Mouse (Mus musculus): ENCODE data around the gene Arhgef5. TPM values are rescaled to one million over a fixed set of nuclear protein-coding genes. Genes with fewer than 3 reads are reported as not detected.

Gene Arhgef5
- polyA plus RNA-seq, 2 experiments, result 1.3 to 2.3 TPM

- no peak for DNase-seq (ENCODE audit: low read depth in 3 of 3, low spot score in 3 of 3)
- no peak overlapping the region for H3K4me2 ChIP-seq (ENCODE audit: low read depth)
- H3K9ac ChIP-seq (replicated peaks), result no peak overlapping the region
- no peak overlapping the region for H3K27ac ChIP-seq
- TF ChIP-seq CTCF (IDR thresholded peaks at IDR 0.05; ENCODE audit: low read depth) (peak; percentile 31; the same call in 1 of the 2 replicates), EP300 (IDR thresholded peaks at IDR 0.05; ENCODE audit: low read depth) (no peak)
- no peak overlapping the region for H3K4me3 ChIP-seq (ENCODE audit: insufficient read depth in 1 of 2, low read depth in 2 of 2, low read length in 2 of 2)
- ATAC-seq (ENCODE audit: insufficient read depth), result no peak
- no peaks in the 10 kb centered on the region for H3K27me3 ChIP-seq (ENCODE audit: control insufficient read depth, insufficient read depth, low read length)
- no peaks in the 10 kb centered on the region for H3K36me3 ChIP-seq (replicated peaks; ENCODE audit: control insufficient read depth, insufficient read depth, low read depth)
- H3K4me1 ChIP-seq (replicated peaks; ENCODE audit: control insufficient read depth in 2 of 2, insufficient read depth in 2 of 2, low read length in 1 of 2), result no peaks in the 10 kb centered on the region
- H3K9me3 ChIP-seq (ENCODE audit: control insufficient read depth, low read length), result no peaks in the 10 kb centered on the region
These were observed 12.9 kb downstream of the Arhgef5 start for GRCm38 (mm10) chr6:43278247-43278646.

GRCm38 (mm10) chr6:43280481-43280880 lies 15.1 kb downstream of the Arhgef5 start:
- H3K9ac ChIP-seq (replicated peaks), result no peak overlapping the region
- H3K27me3 ChIP-seq (ENCODE audit: control insufficient read depth, insufficient read depth, low read length), result no peaks in the 10 kb centered on the region
- TF ChIP-seq CTCF (IDR thresholded peaks at IDR 0.05; ENCODE audit: low read depth), result no peak
- TF ChIP-seq EP300 (IDR thresholded peaks at IDR 0.05; ENCODE audit: low read depth), result no peak
- ATAC-seq (ENCODE audit: insufficient read depth) (no peak), DNase-seq (ENCODE audit: low read depth in 3 of 3, low spot score in 3 of 3) (no peak)
- no peak overlapping the region for H3K4me2 ChIP-seq (ENCODE audit: low read depth)
- no peaks in the 10 kb centered on the region for H3K4me1 ChIP-seq (replicated peaks; ENCODE audit: control insufficient read depth in 2 of 2, insufficient read depth in 2 of 2, low read length in 1 of 2)
- H3K36me3 ChIP-seq (replicated peaks; ENCODE audit: control insufficient read depth, insufficient read depth, low read depth), result no peaks in the 10 kb centered on the region
- no peak overlapping the region for H3K4me3 ChIP-seq (ENCODE audit: insufficient read depth in 1 of 2, low read depth in 2 of 2, low read length in 2 of 2)
- no peaks in the 10 kb centered on the region for H3K9me3 ChIP-seq (ENCODE audit: control insufficient read depth, low read length)
- 64% methylated on average over 5 of the region's 5 CpGs for WGBS (ENCODE audit: insufficient replicate concordance)
- H3K27ac ChIP-seq, result no peak overlapping the region

- H3K4me1 ChIP-seq (replicated peaks; ENCODE audit: control insufficient read depth in 2 of 2, insufficient read depth in 2 of 2, low read length in 1 of 2), result no peaks in the 10 kb centered on the region
- no peak overlapping the region for H3K27ac ChIP-seq
- ATAC-seq (ENCODE audit: insufficient read depth) (no peak), DNase-seq (ENCODE audit: low read depth in 3 of 3, low spot score in 3 of 3) (no peak)
- TF ChIP-seq CTCF (IDR thresholded peaks at IDR 0.05; ENCODE audit: low read depth), result no peak
- no peak for TF ChIP-seq EP300 (IDR thresholded peaks at IDR 0.05; ENCODE audit: low read depth)
- H3K9ac ChIP-seq (replicated peaks), result no peak overlapping the region
- 63% methylated on average over 3 of the region's 3 CpGs for WGBS (ENCODE audit: insufficient replicate concordance)
- no peak overlapping the region for H3K4me3 ChIP-seq (ENCODE audit: insufficient read depth in 1 of 2, low read depth in 2 of 2, low read length in 2 of 2)
- H3K27me3 ChIP-seq (ENCODE audit: control insufficient read depth, insufficient read depth, low read length), result no peaks in the 10 kb centered on the region
- no peaks in the 10 kb centered on the region for H3K9me3 ChIP-seq (ENCODE audit: control insufficient read depth, low read length)
- H3K36me3 ChIP-seq (replicated peaks; ENCODE audit: control insufficient read depth, insufficient read depth, low read depth), result no peaks in the 10 kb centered on the region
- no peak overlapping the region for H3K4me2 ChIP-seq (ENCODE audit: low read depth)
These were observed 26.7 kb downstream of the Arhgef5 start for GRCm38 (mm10) chr6:43292041-43292440.

GRCm38 (mm10) chr6:43292471-43293076 lies 27.2 kb downstream of the Arhgef5 start:
- no peak for ATAC-seq (ENCODE audit: insufficient read depth)
- H3K36me3 ChIP-seq (replicated peaks; ENCODE audit: control insufficient read depth, insufficient read depth, low read depth), result no peaks in the 10 kb centered on the region
- no peak overlapping the region for H3K9ac ChIP-seq (replicated peaks)
- WGBS (ENCODE audit: insufficient replicate concordance), result 64% methylated on average over 6 of the region's 6 CpGs
- H3K27ac ChIP-seq, result no peak overlapping the region
- no peak for TF ChIP-seq CTCF (IDR thresholded peaks at IDR 0.05; ENCODE audit: low read depth)
- no peak for TF ChIP-seq EP300 (IDR thresholded peaks at IDR 0.05; ENCODE audit: low read depth)
- H3K4me2 ChIP-seq (ENCODE audit: low read depth), result no peak overlapping the region
- H3K4me3 ChIP-seq (ENCODE audit: insufficient read depth in 1 of 2, low read depth in 2 of 2, low read length in 2 of 2), result no peak overlapping the region
- no peaks in the 10 kb centered on the region for H3K9me3 ChIP-seq (ENCODE audit: control insufficient read depth, low read length)
- no peaks in the 10 kb centered on the region for H3K4me1 ChIP-seq (replicated peaks; ENCODE audit: control insufficient read depth in 2 of 2, insufficient read depth in 2 of 2, low read length in 1 of 2)
- DNase-seq (ENCODE audit: low read depth in 3 of 3, low spot score in 3 of 3), result no peak
- H3K27me3 ChIP-seq (ENCODE audit: control insufficient read depth, insufficient read depth, low read length), result no peaks in the 10 kb centered on the region

- Histone ChIP-seq H3K36me3 (replicated peaks; ENCODE audit: control insufficient read depth, insufficient read depth, low read depth) (no peaks in the 10 kb centered on the region), H3K4me1 (replicated peaks; ENCODE audit: control insufficient read depth in 2 of 2, insufficient read depth in 2 of 2, low read length in 1 of 2) (no peaks in the 10 kb centered on the region), H3K4me3 (ENCODE audit: insufficient read depth in 1 of 2, low read depth in 2 of 2, low read length in 2 of 2) (no peak overlapping the region), H3K27me3 (ENCODE audit: control insufficient read depth, insufficient read depth, low read length) (no peaks in the 10 kb centered on the region), H3K9me3 (ENCODE audit: control insufficient read depth, low read length) (no peaks in the 10 kb centered on the region), H3K4me2 (ENCODE audit: low read depth) (no peak overlapping the region), H3K9ac (replicated peaks) (no peak overlapping the region), H3K27ac (no peak overlapping the region)
- ATAC-seq (ENCODE audit: insufficient read depth) (no peak), DNase-seq (ENCODE audit: low read depth in 3 of 3, low spot score in 3 of 3) (no peak)
- TF ChIP-seq EP300 (IDR thresholded peaks at IDR 0.05; ENCODE audit: low read depth) (no peak), CTCF (IDR thresholded peaks at IDR 0.05; ENCODE audit: low read depth) (no peak)
- 58% methylated on average over 7 of the region's 7 CpGs for WGBS (ENCODE audit: insufficient replicate concordance)
These were observed 27.8 kb downstream of the Arhgef5 start for GRCm38 (mm10) chr6:43293175-43293574.

Data from liver, embryonic 14.5 days (tissue).